Mouse (Mus musculus) lung, embryonic 15.5 days (tissue): ENCODE measurements around the gene Glipr1l3. TPM values are rescaled to one million over a fixed set of nuclear protein-coding genes. Genes with fewer than 3 reads are reported as not detected.
"Not testable (repeated sequence)": the region's sequence is repeated elsewhere in the genome, so short reads cannot be mapped to it uniquely, and the experiment has no call there.

Source experiments
- ATAC-seq: fragments of 200-750 bp; cut with Nextera tagmentation; 2 replicates; pipeline ENCODE4 v1.8.0; 2017; ENCODE audit warnings: moderate number of reproducible peaks, borderline replicate concordance; ENCODE audit not compliant: low FRiP score, low TSS enrichment; ENCODE audit errors: extremely low read depth
- H3K27ac ChIP-seq: fragments of 300-500 bp; sonication (generic); 2 replicates; pipeline ENCODE4 v1.5.1; 2015; ENCODE audit warnings: moderate library complexity, mild to moderate bottlenecking, inconsistent platforms
- H3K27me3 ChIP-seq: fragments of 300-500 bp; sonication (generic); 2 replicates; pipeline ENCODE4 v1.6.1; 2015; ENCODE audit warnings: inconsistent platforms
- H3K36me3 ChIP-seq: fragments of 300-500 bp; sonication (generic); 2 replicates; pipeline ENCODE4 v1.6.1; 2015; ENCODE audit warnings: inconsistent platforms
- H3K4me1 ChIP-seq: fragments of 300-500 bp; sonication (generic); 2 replicates; pipeline ENCODE4 v1.6.1; 2015; ENCODE audit warnings: inconsistent platforms
- H3K4me2 ChIP-seq: fragments of 300-500 bp; sonication (generic); 2 replicates; pipeline ENCODE4 v1.6.1; 2015; ENCODE audit warnings: inconsistent platforms, mild to moderate bottlenecking, moderate library complexity
- H3K4me3 ChIP-seq: fragments of 300-500 bp; sonication (generic); 2 replicates; pipeline ENCODE4 v1.5.1; 2015; ENCODE audit warnings: mild to moderate bottlenecking, inconsistent platforms
- H3K9ac ChIP-seq: fragments of 300-500 bp; sonication (generic); 2 replicates; pipeline ENCODE4 v1.6.1; 2015; ENCODE audit warnings: inconsistent platforms
- H3K9me3 ChIP-seq: fragments of 300-500 bp; sonication (generic); 2 replicates; pipeline ENCODE4 v1.6.1; 2016; ENCODE audit warnings: inconsistent platforms
- WGBS: fragments of 180-500 bp; shearing (Covaris S2); methylation state at CpG from one replicate; pipeline ENCODE4 v1.1.7; 2015; 5-methylcytosine and 5-hydroxymethylcytosine counted together
- polyA plus RNA-seq: library from polyadenylated mRNA; unstranded; fragments of >200 nt; fragmentation: Nextera tagmentation; extraction: Ambion mirVana; gene quantifications from 2 replicates; pipeline ENCODE4 v1.2.1, GENCODE M21; 2015

The Glipr1l3 gene
- polyA plus RNA-seq, 1 experiment from 2014 or later = not detected

DNA sequence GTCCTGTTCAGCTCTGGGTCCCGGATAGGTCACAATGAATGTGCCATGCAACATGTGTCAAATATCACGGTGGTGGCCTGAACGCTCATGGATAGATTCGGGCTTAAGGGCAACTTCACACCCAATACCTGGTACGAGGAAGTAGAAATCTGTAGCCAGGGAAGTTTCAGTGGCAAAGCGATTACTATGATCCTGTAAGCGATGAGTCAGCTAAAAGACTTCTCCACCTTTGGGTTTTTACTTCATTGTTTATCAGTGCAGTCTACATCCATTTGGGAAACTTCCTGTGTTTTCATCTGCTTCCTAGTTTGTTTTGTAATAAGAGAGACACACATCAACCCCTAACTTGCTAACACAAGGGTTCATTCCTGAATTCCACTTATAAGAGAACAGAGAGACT is 49.7 kb downstream of the Glipr1l3 start:
- Histone ChIP-seq H3K36me3 (no peaks in the 10 kb centered on the region), H3K27ac (no peak overlapping the region), H3K4me1 (no peaks in the 10 kb centered on the region), H3K4me3 (no peak overlapping the region), H3K9ac (no peak overlapping the region), H3K4me2 (no peak overlapping the region), H3K9me3 (no peaks in the 10 kb centered on the region), H3K27me3 (no peaks in the 10 kb centered on the region)
- ATAC-seq = no peak
- 83% methylated on average over 7 of the region's 7 CpGs for WGBS

- not testable (repeated sequence) for H3K9ac ChIP-seq, H3K4me3 ChIP-seq, H3K27ac ChIP-seq, H3K9me3 ChIP-seq, H3K27me3 ChIP-seq, H3K36me3 ChIP-seq, ATAC-seq, H3K4me2 ChIP-seq, H3K4me1 ChIP-seq
- WGBS = 3% methylated on average over 5 of the region's 5 CpGs
These were observed 54.3 kb downstream of the Glipr1l3 start for GRCm38 (mm10) chr10:112105785-112106184.

Other genes with a start within 250 kb of the Glipr1l3 start
- gene Krr1, start 187.7 kb downstream of the Glipr1l3 start, polyA plus RNA-seq = 49.1 and 50.0 TPM in 2 replicates
- 2.4 and 3.3 TPM in 2 replicates for gene Glipr1, start 157.7 kb downstream of the Glipr1l3 start, polyA plus RNA-seq
- not detected in 2 replicates for gene Glipr1l1, start 100.1 kb downstream of the Glipr1l3 start, polyA plus RNA-seq
- gene Glipr1l2, start 77.0 kb downstream of the Glipr1l3 start, polyA plus RNA-seq = not detected in 2 replicates
- 0.70 and 0.82 TPM in 2 replicates for gene Caps2, start 3.3 kb upstream of the Glipr1l3 start, polyA plus RNA-seq
- gene Kcnc2, start 110.8 kb upstream of the Glipr1l3 start, polyA plus RNA-seq = 0.26 and 0.55 TPM in 2 replicates